Mouse (Mus musculus) bone marrow macrophage, adult 2 months (primary cell): ENCODE results near the gene Erc2. TPM values are rescaled to one million over a fixed set of nuclear protein-coding genes. Genes with fewer than 3 reads are reported as not detected.

ENCODE experiments used
- H3K27ac ChIP-seq: 2 replicates; pipeline ENCODE4 v1.5.1; 2012; ENCODE audit warnings: low read depth, low read length; ENCODE audit not compliant: insufficient read depth
- H3K4me1 ChIP-seq: 2 replicates; pipeline ENCODE4 v1.6.1; 2012; ENCODE audit warnings: low read length; ENCODE audit not compliant: control insufficient read depth, insufficient read depth
- H3K4me3 ChIP-seq: 2 replicates; pipeline ENCODE4 v1.5.1; 2012; ENCODE audit warnings: mild to moderate bottlenecking, low read length, moderate library complexity; ENCODE audit not compliant: insufficient read depth
- CTCF ChIP-seq: IDR thresholded peaks from 2 replicates; pipeline ENCODE4 v1.5.1; 2012; ENCODE audit warnings: low read depth, mild to moderate bottlenecking, low read length, moderate library complexity
- POLR2A ChIP-seq: IDR thresholded peaks from 2 replicates; pipeline ENCODE4 v1.6.1; 2012; ENCODE audit warnings: mild to moderate bottlenecking, low read depth, low read length, borderline replicate concordance
- polyA plus RNA-seq: library from polyadenylated mRNA; stranded (reverse); fragments of >200 nt; gene quantifications from 2 replicates; pipeline ENCODE4 v1.2.4, GENCODE M21; 2012; ENCODE audit not compliant: missing spikeins, insufficient read depth, insufficient read length

Gene Erc2
- polyA plus RNA-seq, 1 experiment = not detected

GRCm38 (mm10) chr14:28431703-28432309 is 809.6 kb downstream of the Erc2 start:
- H3K4me1 ChIP-seq = no peaks in the 10 kb centered on the region
- H3K27ac ChIP-seq = no peak overlapping the region
- H3K4me3 ChIP-seq = no peak overlapping the region
- TF ChIP-seq POLR2A = no peak

GRCm38 (mm10) chr14:28434996-28435395 is 812.8 kb downstream of the Erc2 start:
- TF ChIP-seq POLR2A = no peak
- no peak for TF ChIP-seq CTCF
- Histone ChIP-seq H3K27ac (no peak overlapping the region), H3K4me3 (no peak overlapping the region), H3K4me1 (no peaks in the 10 kb centered on the region)

- Histone ChIP-seq H3K4me3 (no peak overlapping the region), H3K4me1 (no peaks in the 10 kb centered on the region), H3K27ac (no peak overlapping the region)
- TF ChIP-seq CTCF (no peak), POLR2A (no peak)
Measured at GRCm38 (mm10) chr14:28439171-28439570, 816.9 kb downstream of the Erc2 start.

DNA sequence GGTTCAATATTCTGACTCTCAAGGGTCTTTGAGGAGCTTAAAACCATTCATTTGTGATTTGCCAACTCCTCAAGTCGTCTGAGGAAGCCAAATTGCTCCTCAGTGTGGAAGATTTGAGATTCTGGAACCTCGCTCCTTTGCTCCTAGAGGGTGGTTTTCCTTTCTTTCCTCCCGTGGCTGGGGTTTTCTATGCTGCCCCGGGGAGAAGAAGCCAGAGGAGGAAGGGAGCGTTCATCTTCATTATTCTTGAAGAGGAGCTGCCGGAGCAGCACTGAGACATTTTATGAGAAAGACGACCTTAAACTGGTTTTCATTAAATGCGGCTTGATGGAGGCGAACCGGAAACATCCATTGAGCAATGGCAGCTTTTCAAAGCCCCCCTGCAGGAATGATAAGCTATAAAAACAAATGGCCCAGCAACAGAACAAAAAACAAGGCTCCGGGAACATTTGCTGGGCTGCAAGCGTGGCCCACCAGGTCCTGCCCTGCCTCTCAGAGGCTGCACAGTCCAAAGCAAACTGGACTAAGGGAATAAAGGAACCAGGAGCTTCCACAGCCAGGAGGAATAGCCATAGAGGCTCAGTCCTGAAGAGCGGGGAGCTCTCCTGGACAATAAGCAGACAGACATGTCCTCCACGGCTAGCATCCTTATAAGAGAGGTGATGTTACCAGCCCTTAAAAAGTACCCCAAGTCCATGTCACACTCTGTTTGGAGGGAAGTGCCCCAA is 819.2 kb downstream of the Erc2 start:
- Histone ChIP-seq H3K27ac (no peak overlapping the region), H3K4me1 (no peaks in the 10 kb centered on the region), H3K4me3 (no peak overlapping the region)
- TF ChIP-seq POLR2A (no peak), CTCF (no peak)

GRCm38 (mm10) chr14:28443254-28443944 is 821.2 kb downstream of the Erc2 start:
- TF ChIP-seq CTCF = no peak
- TF ChIP-seq POLR2A = no peak
- H3K4me3 ChIP-seq = no peak overlapping the region
- H3K4me1 ChIP-seq = no peaks in the 10 kb centered on the region
- no peak overlapping the region for H3K27ac ChIP-seq

DNA sequence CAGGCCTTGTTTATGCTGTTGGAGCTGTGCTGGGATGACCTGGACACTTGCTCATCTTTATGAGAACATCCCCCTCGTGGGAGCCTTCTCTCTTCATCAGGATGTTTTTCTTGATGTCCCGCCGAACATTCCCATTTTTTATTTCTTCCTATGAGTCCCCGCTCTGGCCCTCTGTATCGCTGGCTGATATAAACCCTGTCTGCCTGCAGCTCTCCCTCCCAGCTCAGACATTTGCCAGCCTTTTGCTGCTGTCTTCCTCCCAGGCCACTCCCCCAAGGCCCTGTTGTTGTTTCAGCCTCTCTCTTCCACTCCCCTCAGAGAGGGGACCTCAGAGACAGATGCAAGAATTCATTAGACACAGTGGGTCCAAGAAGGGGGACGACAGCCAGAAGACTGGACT is 823.5 kb downstream of the Erc2 start:
- TF ChIP-seq CTCF (no peak), POLR2A (no peak)
- no peak overlapping the region for H3K27ac ChIP-seq
- no peak overlapping the region for H3K4me3 ChIP-seq
- H3K4me1 ChIP-seq = no peaks in the 10 kb centered on the region

DNA sequence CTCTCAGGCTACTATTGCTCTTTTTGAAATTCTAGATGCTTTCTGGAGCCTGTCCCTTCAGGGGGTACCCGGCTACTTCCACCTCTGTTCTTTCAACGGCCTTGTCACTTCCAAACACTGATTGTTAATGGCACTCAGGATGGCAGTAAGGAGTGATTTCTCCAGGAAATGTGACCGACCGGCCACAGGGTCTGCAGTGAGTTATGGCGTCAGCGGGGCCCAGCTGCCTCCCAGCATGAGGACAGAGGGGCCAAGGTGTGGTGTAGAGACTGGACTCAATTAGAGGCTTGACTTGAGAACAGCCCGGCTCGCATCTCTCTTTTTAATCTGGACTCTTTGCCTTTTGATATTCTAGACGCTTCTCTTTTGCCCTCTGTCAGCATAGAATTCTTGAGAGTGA is 829.5 kb downstream of the Erc2 start:
- Histone ChIP-seq H3K4me1 (no peaks in the 10 kb centered on the region), H3K27ac (no peak overlapping the region), H3K4me3 (no peak overlapping the region)
- no peak for TF ChIP-seq CTCF
- TF ChIP-seq POLR2A = no peak

DNA sequence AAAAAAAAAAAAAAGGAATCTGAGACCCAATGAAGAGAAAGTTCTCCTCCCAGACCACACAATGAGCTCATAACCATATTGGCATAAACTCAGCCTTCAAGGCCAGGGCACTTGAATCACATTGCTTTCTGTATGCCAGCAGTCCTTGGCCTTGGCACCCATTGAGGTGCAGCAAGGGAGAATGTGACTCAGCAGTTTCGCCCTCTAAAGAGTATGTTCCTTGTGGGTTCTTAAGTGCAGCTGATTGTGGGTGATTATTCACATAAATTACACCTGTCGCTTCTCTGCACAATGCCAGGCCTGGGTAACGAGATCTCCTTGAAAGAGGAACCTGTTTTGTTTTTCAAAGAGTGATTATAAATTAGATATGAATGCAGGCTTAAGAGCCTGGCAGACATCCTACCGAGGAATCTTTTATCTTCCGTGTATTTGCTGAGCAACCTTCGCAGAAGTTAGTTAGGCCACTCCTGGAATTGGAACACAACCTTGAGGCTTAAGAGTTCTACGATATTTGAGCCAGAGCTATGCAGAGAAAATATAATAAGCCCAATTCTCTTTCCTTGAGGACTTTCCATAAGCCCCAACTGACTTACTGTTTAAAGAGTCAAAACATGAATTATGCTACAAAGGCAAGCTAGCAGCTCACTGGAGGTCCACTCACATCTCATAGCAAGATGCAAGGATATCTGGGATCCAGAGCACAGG is 834.3 kb downstream of the Erc2 start:
- TF ChIP-seq CTCF = no peak
- no peak for TF ChIP-seq POLR2A
- Histone ChIP-seq H3K4me1 (no peaks in the 10 kb centered on the region), H3K4me3 (no peak overlapping the region), H3K27ac (no peak overlapping the region)

DNA sequence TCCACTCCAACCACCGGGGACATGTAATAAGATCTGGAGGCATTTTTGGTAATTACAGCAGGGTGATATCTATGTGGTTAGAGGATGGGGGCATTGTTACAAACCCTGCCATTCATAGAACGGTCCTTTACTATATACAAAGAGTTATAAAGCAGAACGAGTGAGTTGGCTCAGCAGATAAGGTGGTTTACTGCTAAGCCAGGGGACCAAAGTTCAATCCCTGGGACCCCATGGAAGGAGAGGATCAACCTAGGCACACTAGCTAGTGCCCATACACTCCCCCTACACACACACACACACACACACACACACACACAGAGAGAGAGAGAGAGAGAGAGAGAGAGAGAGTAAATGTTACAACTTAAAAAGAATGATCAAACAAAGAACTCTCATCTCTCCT is 835.2 kb downstream of the Erc2 start:
- no peak overlapping the region for H3K4me3 ChIP-seq
- TF ChIP-seq POLR2A (no peak), CTCF (no peak)
- no peaks in the 10 kb centered on the region for H3K4me1 ChIP-seq
- no peak overlapping the region for H3K27ac ChIP-seq
